Mouse (Mus musculus): ENCODE measurements around the gene Timm8a2. TPM values are rescaled to one million over a fixed set of nuclear protein-coding genes. Genes with fewer than 3 reads are reported as not detected.

The Timm8a2 gene
- polyA plus RNA-seq, 1 experiment from 2014 or later = not detected

GRCm38 (mm10) chr14:122075485-122076200 lies 41.2 kb downstream of the Timm8a2 start:
- H3K27ac ChIP-seq = no peak overlapping the region
- H3K9ac ChIP-seq = no peak overlapping the region
- H3K4me3 ChIP-seq (replicated peaks; ENCODE audit: low read length) = no peak overlapping the region
- H3K36me3 ChIP-seq (replicated peaks; ENCODE audit: control insufficient read depth, insufficient read depth) = no peaks in the 10 kb centered on the region
- no peaks in the 10 kb centered on the region for H3K27me3 ChIP-seq (ENCODE audit: control insufficient read depth, insufficient read depth, low read length)
- WGBS = 86% methylated on average over 21 of the region's 21 CpGs
- no peak overlapping the region for H3K4me2 ChIP-seq (replicated peaks)
- no peaks in the 10 kb centered on the region for H3K9me3 ChIP-seq (ENCODE audit: control insufficient read depth, low read length)
- DNase-seq (ENCODE audit: low spot score) (no peak), ATAC-seq (ENCODE audit: low FRiP score) (no peak)
- no peaks in the 10 kb centered on the region for H3K4me1 ChIP-seq (replicated peaks; ENCODE audit: control insufficient read depth, insufficient read depth, low read length)

- ATAC-seq (ENCODE audit: low FRiP score) (no peak), DNase-seq (ENCODE audit: low spot score) (no peak)
- Histone ChIP-seq H3K27ac (no peak overlapping the region), H3K4me2 (replicated peaks) (no peak overlapping the region), H3K36me3 (replicated peaks; ENCODE audit: control insufficient read depth, insufficient read depth) (no peaks in the 10 kb centered on the region), H3K9me3 (ENCODE audit: control insufficient read depth, low read length) (no peaks in the 10 kb centered on the region), H3K9ac (no peak overlapping the region), H3K27me3 (ENCODE audit: control insufficient read depth, insufficient read depth, low read length) (no peaks in the 10 kb centered on the region), H3K4me1 (replicated peaks; ENCODE audit: control insufficient read depth, insufficient read depth, low read length) (no peaks in the 10 kb centered on the region), H3K4me3 (replicated peaks; ENCODE audit: low read length) (no peak overlapping the region)
- 87% methylated on average over 3 of the region's 3 CpGs for WGBS
These were observed 42.5 kb downstream of the Timm8a2 start for GRCm38 (mm10) chr14:122077017-122077416.

- no peaks in the 10 kb centered on the region for H3K36me3 ChIP-seq (replicated peaks; ENCODE audit: control insufficient read depth, insufficient read depth)
- H3K27me3 ChIP-seq (ENCODE audit: control insufficient read depth, insufficient read depth, low read length) = no peaks in the 10 kb centered on the region
- DNase-seq (ENCODE audit: low spot score) (no peak), ATAC-seq (ENCODE audit: low FRiP score) (no peak)
- H3K27ac ChIP-seq = no peak overlapping the region
- H3K9me3 ChIP-seq (ENCODE audit: control insufficient read depth, low read length) = no peaks in the 10 kb centered on the region
- WGBS = 47% methylated on average over 6 of the region's 6 CpGs
- no peak overlapping the region for H3K4me2 ChIP-seq (replicated peaks)
- H3K9ac ChIP-seq = no peak overlapping the region
- no peaks in the 10 kb centered on the region for H3K4me1 ChIP-seq (replicated peaks; ENCODE audit: control insufficient read depth, insufficient read depth, low read length)
- no peak overlapping the region for H3K4me3 ChIP-seq (replicated peaks; ENCODE audit: low read length)
These were observed 45.0 kb downstream of the Timm8a2 start for GRCm38 (mm10) chr14:122079428-122079827.

- Histone ChIP-seq H3K4me1 (replicated peaks; ENCODE audit: control insufficient read depth, insufficient read depth, low read length) (no peaks in the 10 kb centered on the region), H3K9ac (no peak overlapping the region), H3K4me2 (replicated peaks) (no peak overlapping the region), H3K27ac (no peak overlapping the region), H3K9me3 (ENCODE audit: control insufficient read depth, low read length) (no peaks in the 10 kb centered on the region), H3K36me3 (replicated peaks; ENCODE audit: control insufficient read depth, insufficient read depth) (no peaks in the 10 kb centered on the region), H3K27me3 (ENCODE audit: control insufficient read depth, insufficient read depth, low read length) (no peaks in the 10 kb centered on the region), H3K4me3 (replicated peaks; ENCODE audit: low read length) (no peak overlapping the region)
- ATAC-seq (ENCODE audit: low FRiP score) (no peak), DNase-seq (ENCODE audit: low spot score) (no peak)
- WGBS = 84% methylated on average over 5 of the region's 5 CpGs
These were observed 45.4 kb downstream of the Timm8a2 start for GRCm38 (mm10) chr14:122079921-122080320.

- H3K27ac ChIP-seq = no peak overlapping the region
- ATAC-seq (ENCODE audit: low FRiP score) = no peak
- H3K9me3 ChIP-seq (ENCODE audit: control insufficient read depth, low read length) = no peaks in the 10 kb centered on the region
- no peaks in the 10 kb centered on the region for H3K36me3 ChIP-seq (replicated peaks; ENCODE audit: control insufficient read depth, insufficient read depth)
- WGBS = 65% methylated on average over 3 of the region's 3 CpGs
- no peak overlapping the region for H3K9ac ChIP-seq
- no peaks in the 10 kb centered on the region for H3K27me3 ChIP-seq (ENCODE audit: control insufficient read depth, insufficient read depth, low read length)
- no peak for DNase-seq (ENCODE audit: low spot score)
- no peak overlapping the region for H3K4me2 ChIP-seq (replicated peaks)
- no peak overlapping the region for H3K4me3 ChIP-seq (replicated peaks; ENCODE audit: low read length)
- no peaks in the 10 kb centered on the region for H3K4me1 ChIP-seq (replicated peaks; ENCODE audit: control insufficient read depth, insufficient read depth, low read length)
These were observed 46.8 kb downstream of the Timm8a2 start for GRCm38 (mm10) chr14:122081308-122081707.

GRCm38 (mm10) chr14:122083499-122083898 lies 49.0 kb downstream of the Timm8a2 start:
- Histone ChIP-seq H3K36me3 (replicated peaks; ENCODE audit: control insufficient read depth, insufficient read depth) (no peaks in the 10 kb centered on the region), H3K27me3 (ENCODE audit: control insufficient read depth, insufficient read depth, low read length) (no peaks in the 10 kb centered on the region), H3K4me3 (replicated peaks; ENCODE audit: low read length) (no peak overlapping the region), H3K4me2 (replicated peaks) (no peak overlapping the region), H3K27ac (no peak overlapping the region), H3K9ac (no peak overlapping the region), H3K9me3 (ENCODE audit: control insufficient read depth, low read length) (no peaks in the 10 kb centered on the region), H3K4me1 (replicated peaks; ENCODE audit: control insufficient read depth, insufficient read depth, low read length) (no peaks in the 10 kb centered on the region)
- DNase-seq (ENCODE audit: low spot score) = no peak
- 82% methylated on average over 7 of the region's 7 CpGs for WGBS
- no peak for ATAC-seq (ENCODE audit: low FRiP score)

GRCm38 (mm10) chr14:122087956-122088355 lies 53.5 kb downstream of the Timm8a2 start:
- Histone ChIP-seq H3K4me2 (replicated peaks) (no peak overlapping the region), H3K9ac (no peak overlapping the region), H3K9me3 (ENCODE audit: control insufficient read depth, low read length) (no peaks in the 10 kb centered on the region), H3K36me3 (replicated peaks; ENCODE audit: control insufficient read depth, insufficient read depth) (no peaks in the 10 kb centered on the region), H3K27me3 (ENCODE audit: control insufficient read depth, insufficient read depth, low read length) (no peaks in the 10 kb centered on the region), H3K27ac (no peak overlapping the region), H3K4me1 (replicated peaks; ENCODE audit: control insufficient read depth, insufficient read depth, low read length) (no peaks in the 10 kb centered on the region), H3K4me3 (replicated peaks; ENCODE audit: low read length) (no peak overlapping the region)
- DNase-seq (ENCODE audit: low spot score) (no peak), ATAC-seq (ENCODE audit: low FRiP score) (no peak)
- WGBS = 82% methylated on average over 5 of the region's 5 CpGs

Other genes with a start within 250 kb of the Timm8a2 start
- 15.4 and 16.2 TPM in 2 replicates for gene Dock9, start 236.8 kb upstream of the Timm8a2 start, polyA plus RNA-seq (2014; fragmentation: Nextera tagmentation; extraction: Ambion mirVana)
- 49.6 and 51.2 TPM in 2 replicates for gene Ubac2, start 156.1 kb upstream of the Timm8a2 start, polyA plus RNA-seq (2014; fragmentation: Nextera tagmentation; extraction: Ambion mirVana)
- 0.40 TPM in 1 of 2 replicates, not detected in the other for gene Gpr18, start 118.9 kb upstream of the Timm8a2 start, polyA plus RNA-seq (2014; fragmentation: Nextera tagmentation; extraction: Ambion mirVana)
- gene Gpr183, start 69.5 kb upstream of the Timm8a2 start, polyA plus RNA-seq (2014; fragmentation: Nextera tagmentation; extraction: Ambion mirVana) = 0.74 and 1.4 TPM in 2 replicates
- gene Tm9sf2, start 72.4 kb downstream of the Timm8a2 start, polyA plus RNA-seq (2014; fragmentation: Nextera tagmentation; extraction: Ambion mirVana) = 124 and 130 TPM in 2 replicates
- 13.1 and 16.3 TPM in 2 replicates for gene Clybl, start 147.0 kb downstream of the Timm8a2 start, polyA plus RNA-seq (2014; fragmentation: Nextera tagmentation; extraction: Ambion mirVana)

Data from hindbrain, embryonic 14.5 days (tissue).